Mouse (Mus musculus): ENCODE measurements around the gene Lrig3.

GRCm38 (mm10) chr10:125970500-125970899, 4.5 kb downstream of the Lrig3 start:
- TF ChIP-seq CTCF (conservative IDR thresholded peaks at IDR 0.05; ENCODE audit: low read length) (no peak), POU5F1 (IDR thresholded peaks at IDR 0.05; ENCODE audit: borderline replicate concordance, low read length) (no peak)

Data from E14TG2a.4 (cell line).